Mouse (Mus musculus): ENCODE measurements around the gene Gm10352. TPM values are rescaled to one million over a fixed set of nuclear protein-coding genes. Genes with fewer than 3 reads are reported as not detected.

Gm10352 gene
- total RNA-seq (2023), result not detected

GRCm38 (mm10) chrY:2900689-2901088 is at the start of gene Gm10352:
TSS of gene Gm10352 (plus strand) at chrY:2900989.

GRCm38 (mm10) chrY:2932282-2932681 is 31.5 kb downstream of the Gm10352 start, which contains the start of gene Gm29289:
TSS of gene Gm29289 (plus strand) at chrY:2932582.

Other genes with a start within 250 kb of the Gm10352 start
- not detected for gene Sry, start 237.3 kb upstream of the Gm10352 start, total RNA-seq (2023)
- gene H2al2b, start 180.3 kb upstream of the Gm10352 start, total RNA-seq (2023), result not detected
- gene Gm4064, start 104.8 kb upstream of the Gm10352 start, total RNA-seq (2023), result not detected
- gene Rbmy, start 70.3 kb upstream of the Gm10352 start, total RNA-seq (2023), result not detected
- not detected for gene Gm10256, start 70.3 kb upstream of the Gm10352 start, total RNA-seq (2023)
- not detected for gene Gm29289, start 31.6 kb downstream of the Gm10352 start, total RNA-seq (2023)

All from CD4-positive naive resting alpha-beta T cell, adult 76 days (primary cell).